30 mouse cellular contexts compared by ENCODE assay signal in the genomic region with DNA sequence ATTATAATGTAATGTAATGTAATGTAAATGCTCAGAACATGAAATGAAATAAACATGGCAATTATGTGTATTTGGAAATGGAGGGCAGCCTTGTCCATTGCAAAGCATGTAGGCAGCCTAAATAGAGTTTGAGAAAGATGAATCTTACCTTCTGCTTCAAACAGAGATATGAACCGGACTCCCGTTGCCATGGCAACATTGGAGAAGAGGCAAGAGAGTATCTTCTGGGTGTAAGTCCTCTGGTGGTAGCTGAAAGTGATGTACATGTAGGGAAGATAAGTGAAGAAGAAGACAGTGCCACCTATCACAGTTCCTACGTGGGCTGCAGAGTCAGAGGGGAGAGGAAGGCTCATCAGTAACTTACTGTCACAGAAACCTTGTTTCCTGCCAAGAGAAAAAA. TPM values are rescaled to one million over a fixed set of nuclear protein-coding genes. Genes with fewer than 3 reads are reported as not detected.
DNase-seq lines count a peak whose midpoint lies in the region; ATAC-seq and TF ChIP-seq lines count a peak whose summit lies in the region.
"Had no signal": no experiment of that assay in that cellular context is flagged by ENCODE, and none has a peak within 500 bp of the region (broad histone marks: within the 10 kb centered on the region; RNA-seq: fewer than 3 reads in every experiment).

No protein-coding gene starts in this region.

- H3K4me2 ChIP-seq in forebrain, postnatal 0 days (ENCODE audit: low read depth) = no peak overlapping the region
- H3K4me2 ChIP-seq in forebrain, embryonic 13.5 days = no peak overlapping the region
- H3K4me2 ChIP-seq: hindbrain, embryonic 13.5 days; liver, embryonic 15.5 days; lung, embryonic 15.5 days; midbrain, embryonic 13.5 days; neural tube, embryonic 12.5 days had no signal

- no peaks in the 10 kb centered on the region for H3K4me1 ChIP-seq in forebrain, postnatal 0 days (ENCODE audit: insufficient read depth)
- no peaks in the 10 kb centered on the region for H3K4me1 ChIP-seq in forebrain, embryonic 13.5 days
- H3K4me1 ChIP-seq: embryonic facial prominence, embryonic 10.5 days; forebrain, embryonic 10.5 days; hindbrain, embryonic 13.5 days; limb, embryonic 10.5 days; liver, embryonic 15.5 days; lung, embryonic 15.5 days; midbrain, embryonic 13.5 days; neural tube, embryonic 12.5 days had no signal

- no peak overlapping the region for H3K27ac ChIP-seq in forebrain, postnatal 0 days (ENCODE audit: low read depth, low read length)
- H3K27ac ChIP-seq in forebrain, embryonic 13.5 days = no peak overlapping the region
- H3K27ac ChIP-seq: embryonic facial prominence, embryonic 10.5 days; forebrain, embryonic 10.5 days; hindbrain, embryonic 13.5 days; limb, embryonic 10.5 days; liver, embryonic 15.5 days; lung, embryonic 15.5 days; midbrain, embryonic 13.5 days; neural tube, embryonic 12.5 days had no signal

- no peaks in the 10 kb centered on the region for H3K9me3 ChIP-seq in forebrain, postnatal 0 days (ENCODE audit: low read length)
- H3K9me3 ChIP-seq in forebrain, embryonic 13.5 days (replicated peaks) = no peaks in the 10 kb centered on the region
- H3K9me3 ChIP-seq: limb, embryonic 10.5 days; liver, embryonic 15.5 days; lung, embryonic 15.5 days; midbrain, embryonic 13.5 days had no signal

- no peak overlapping the region for H3K4me3 ChIP-seq in forebrain, postnatal 0 days (ENCODE audit: low read depth, low read length)
- H3K4me3 ChIP-seq in forebrain, embryonic 13.5 days = no peak overlapping the region
- H3K4me3 ChIP-seq: embryonic facial prominence, embryonic 10.5 days; forebrain, embryonic 10.5 days; hindbrain, embryonic 13.5 days; limb, embryonic 10.5 days; liver, embryonic 15.5 days; lung, embryonic 15.5 days; megakaryocyte, embryonic 14.5 days; midbrain, embryonic 13.5 days; neural tube, embryonic 12.5 days had no signal

- no peaks in the 10 kb centered on the region for H3K27me3 ChIP-seq in forebrain, postnatal 0 days (ENCODE audit: insufficient read depth, low read length)
- H3K27me3 ChIP-seq in forebrain, embryonic 13.5 days = no peaks in the 10 kb centered on the region
- H3K27me3 ChIP-seq: hindbrain, embryonic 13.5 days; liver, embryonic 15.5 days; lung, embryonic 15.5 days; midbrain, embryonic 13.5 days; neural tube, embryonic 12.5 days had no signal

- 0 out of 2 replicates have a peak, but pooled peaks have one; percentile 32 for ATAC-seq in forebrain, postnatal 0 days
- ATAC-seq in forebrain, embryonic 13.5 days = no peak
- ATAC-seq in erythroid progenitor cell, adult 5-6 weeks (replicated peaks; ENCODE audit: low FRiP score, poor library complexity, severe bottlenecking) = no peak
- ATAC-seq: activated CD4-positive, CD25-positive, alpha-beta regulatory T cell, adult 4 months; inflammation-experienced regulatory T-cells, adult 6 months; midbrain, embryonic 13.5 days had no signal

- DNase-seq in forebrain, postnatal 0 days = peak; percentile 43
- peak; percentile 12 for DNase-seq in layer of hippocampus, adult 11-12 months (ENCODE audit: low spot score)
- no peak for DNase-seq in layer of hippocampus, adult 9-10 months (ENCODE audit: low spot score)
- DNase-seq in right cerebral cortex, adult 2 months (ENCODE audit: low spot score in 2 of 2) = peak; percentile 11 to 31
- no peak for DNase-seq in right cerebral cortex, postnatal 14 days
- peak; percentile 33 for DNase-seq in telencephalon, adult 2 months (ENCODE audit: low read depth, low spot score)
- DNase-seq: adrenal gland, postnatal 10 days; cerebellum, adult 9-11 months; gastrocnemius, postnatal 25 days; heart, adult 18-20 months; kidney, adult 2 months; kidney, postnatal 10 days; liver; lung, postnatal 36 days; spleen, adult 18-20 months; thymus, postnatal 14 days had no signal

- H3K36me3 ChIP-seq in forebrain, postnatal 0 days (ENCODE audit: insufficient read depth) = no peaks in the 10 kb centered on the region
- no peaks in the 10 kb centered on the region for H3K36me3 ChIP-seq in forebrain, embryonic 13.5 days (ENCODE audit: poor library complexity, severe bottlenecking)
- H3K36me3 ChIP-seq: embryonic facial prominence, embryonic 10.5 days; forebrain, embryonic 10.5 days; hindbrain, embryonic 13.5 days; limb, embryonic 10.5 days; liver, embryonic 15.5 days; lung, embryonic 15.5 days; midbrain, embryonic 13.5 days; neural tube, embryonic 12.5 days had no signal

- H3K9ac ChIP-seq in forebrain, postnatal 0 days = no peak overlapping the region
- no peak overlapping the region for H3K9ac ChIP-seq in forebrain, embryonic 13.5 days
- H3K9ac ChIP-seq: hindbrain, embryonic 13.5 days; liver, embryonic 15.5 days; lung, embryonic 15.5 days; midbrain, embryonic 13.5 days; neural tube, embryonic 12.5 days had no signal

- no peak for TF ChIP-seq CTCF in forebrain, postnatal 0 days (IDR thresholded peaks at IDR 0.05; ENCODE audit: low read depth)

- WGBS in forebrain, postnatal 0 days = 75% methylated on average over 3 of the region's 3 CpGs
- WGBS in forebrain, embryonic 13.5 days = 83% methylated on average over 3 of the region's 3 CpGs

RNA-seq across cellular contexts. Expression of a gene that starts 30.0 kb away (rescaled TPM):
- total RNA-seq in forebrain, postnatal 0 days (2014; rRNA removed) = 0.38 and 0.62 TPM in 2 replicates
- polyA plus RNA-seq in forebrain, postnatal 0 days (2015; fragmentation: Nextera tagmentation; extraction: Ambion mirVana) = 0.70 and 0.86 TPM in 2 replicates
- 0.06 TPM in 1 of 2 replicates, not detected in the other for polyA plus RNA-seq in forebrain, embryonic 13.5 days (2015; fragmentation: Nextera tagmentation; extraction: Ambion mirVana)
- not detected in 2 replicates for total RNA-seq in erythroid progenitor cell, adult 5-6 weeks (2015; ENCODE audit: low replicate concordance)
- not detected in 2 replicates for total RNA-seq in erythroid progenitor cell, adult 5-6 weeks (2017; ENCODE audit: low replicate concordance)
- total RNA-seq: gastrocnemius, postnatal 25 days; heart, postnatal 25 days had no signal
- polyA plus RNA-seq: embryonic facial prominence, embryonic 10.5 days; forebrain, embryonic 10.5 days; inflammation-experienced regulatory T-cells, adult 6 months; limb, embryonic 10.5 days; liver, embryonic 15.5 days had no signal

RNA-seq across cellular contexts. Expression of a gene that starts 30.9 kb away (rescaled TPM):
- total RNA-seq in forebrain, postnatal 0 days (2014; rRNA removed) = 53.0 and 71.2 TPM in 2 replicates
- polyA plus RNA-seq in forebrain, postnatal 0 days (2015; fragmentation: Nextera tagmentation; extraction: Ambion mirVana) = 15.5 and 22.9 TPM in 2 replicates
- polyA plus RNA-seq in forebrain, embryonic 13.5 days (2015; fragmentation: Nextera tagmentation; extraction: Ambion mirVana) = 14.7 and 16.4 TPM in 2 replicates
- 38.9 and 43.2 TPM in 2 replicates for total RNA-seq in erythroid progenitor cell, adult 5-6 weeks (2015; ENCODE audit: low replicate concordance)
- total RNA-seq in erythroid progenitor cell, adult 5-6 weeks (2017; ENCODE audit: low replicate concordance) = 45.6 and 46.2 TPM in 2 replicates

Comparison
In these comparisons a context has a peak if more than half of its experiments do, and no peak if none do; other contexts are left out.
1. DNase-seq: peak in forebrain, postnatal 0 days (single experiment), layer of hippocampus, adult 11-12 months (single experiment), right cerebral cortex, adult 2 months (2 of 2) and telencephalon, adult 2 months (single experiment); none in layer of hippocampus, adult 9-10 months (single experiment) and right cerebral cortex, postnatal 14 days (single experiment).